Mouse (Mus musculus): ENCODE data around the gene Tmem262. TPM values are rescaled to one million over a fixed set of nuclear protein-coding genes. Genes with fewer than 3 reads are reported as not detected.

Tmem262 gene
- total RNA-seq (2015): not detected in 2 replicates
- not detected in 2 replicates for total RNA-seq (2017)

DNA sequence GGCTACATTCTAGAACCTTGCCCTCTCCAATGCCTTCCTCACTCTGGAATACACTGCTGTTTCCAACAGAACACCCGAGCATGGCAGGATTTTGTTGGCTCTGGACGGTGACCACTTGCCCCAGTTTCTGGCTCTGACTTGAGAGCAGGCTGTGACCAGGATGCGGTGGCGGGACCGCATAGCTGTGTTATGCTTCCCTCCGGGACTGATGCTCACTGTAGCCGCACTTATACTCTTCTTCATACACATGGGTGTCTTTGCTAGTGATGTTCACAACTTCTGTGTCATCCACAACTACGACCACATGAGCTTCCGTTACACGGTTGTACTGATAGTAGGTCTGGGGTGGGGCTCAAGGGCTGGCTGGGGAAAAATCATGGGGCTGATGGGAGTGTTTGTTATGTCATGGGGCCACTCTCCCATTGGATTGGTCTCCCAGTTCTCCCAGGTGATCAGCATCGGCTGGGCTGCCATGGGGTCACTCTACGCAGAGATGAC, at the start of gene Tmem262:
Tmem262 (plus strand) TSS at position 51 of the 498 bp plus-strand sequence.
- ATAC-seq (replicated peaks; ENCODE audit: poor library complexity): no peak

DNA sequence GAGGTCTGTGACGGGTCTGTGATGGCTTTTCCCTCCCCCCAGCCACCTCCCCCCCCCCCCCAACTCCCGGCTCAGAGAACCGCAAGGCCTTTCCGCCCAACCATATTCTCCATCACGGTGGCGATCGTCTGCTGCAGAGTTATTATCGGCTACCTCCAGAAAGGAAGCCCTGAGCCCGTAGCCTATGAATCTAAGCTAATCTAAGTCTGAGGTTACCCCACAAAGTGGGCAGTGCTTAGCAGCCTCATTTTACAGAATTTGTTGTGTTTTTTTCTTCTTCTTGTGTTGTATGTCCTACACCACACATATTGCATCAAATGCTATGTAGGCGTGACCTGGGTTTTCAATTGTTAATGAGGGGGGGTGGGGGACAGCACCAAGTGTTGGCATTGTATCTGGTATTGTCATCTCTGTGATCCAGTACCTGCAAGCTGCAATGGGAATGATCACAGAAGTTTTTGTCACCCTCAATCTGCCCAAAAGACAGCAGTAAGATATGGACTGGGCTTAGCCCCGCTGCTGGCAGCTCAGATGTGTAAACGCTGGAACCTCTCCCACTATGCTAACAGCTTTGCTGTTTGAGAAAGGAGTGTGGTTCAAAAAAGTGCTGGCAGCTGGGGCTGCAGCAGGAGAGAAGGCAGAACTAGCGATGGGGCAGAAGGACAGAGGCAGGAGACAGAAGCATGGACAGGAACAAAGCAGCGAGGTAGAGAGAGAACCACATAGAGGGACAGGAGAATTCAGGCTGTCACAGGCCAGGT, 49.1 kb upstream of the Tmem262 start:
- peak; percentile 44; the same call in 1 of the 2 replicates for ATAC-seq (replicated peaks; ENCODE audit: poor library complexity)

DNA sequence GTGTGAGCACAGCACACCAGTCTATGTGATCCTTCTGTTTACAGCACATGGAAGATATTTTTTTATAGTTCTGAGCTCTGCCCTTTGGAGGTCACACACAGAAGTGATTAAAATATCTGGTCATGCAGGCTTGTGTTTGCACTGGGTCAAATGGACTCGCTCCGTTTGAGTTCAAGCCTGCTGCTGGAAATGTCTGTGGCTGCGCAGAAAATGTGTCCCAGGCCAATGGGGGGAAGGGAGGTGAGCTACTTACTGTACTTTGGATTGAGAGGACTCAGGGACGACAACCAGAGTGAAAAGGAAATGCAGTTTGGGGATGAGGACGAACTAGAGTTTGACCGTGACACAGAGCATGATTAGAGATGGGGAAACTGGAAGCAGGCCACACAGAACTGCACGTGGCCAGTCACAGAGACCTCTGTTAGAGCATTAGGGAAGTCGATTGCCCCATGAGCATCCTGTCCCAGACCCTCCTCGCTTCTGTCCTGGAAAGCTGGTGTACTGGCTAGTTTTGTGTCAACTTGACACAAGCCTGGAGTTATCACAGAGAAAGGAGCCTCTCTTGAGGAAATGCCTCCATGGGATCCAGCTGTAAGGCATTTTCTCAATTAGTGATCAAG, 43.8 kb upstream of the Tmem262 start:
- peak; percentile 52; the same call in 1 of the 2 replicates for ATAC-seq (replicated peaks; ENCODE audit: poor library complexity)

DNA sequence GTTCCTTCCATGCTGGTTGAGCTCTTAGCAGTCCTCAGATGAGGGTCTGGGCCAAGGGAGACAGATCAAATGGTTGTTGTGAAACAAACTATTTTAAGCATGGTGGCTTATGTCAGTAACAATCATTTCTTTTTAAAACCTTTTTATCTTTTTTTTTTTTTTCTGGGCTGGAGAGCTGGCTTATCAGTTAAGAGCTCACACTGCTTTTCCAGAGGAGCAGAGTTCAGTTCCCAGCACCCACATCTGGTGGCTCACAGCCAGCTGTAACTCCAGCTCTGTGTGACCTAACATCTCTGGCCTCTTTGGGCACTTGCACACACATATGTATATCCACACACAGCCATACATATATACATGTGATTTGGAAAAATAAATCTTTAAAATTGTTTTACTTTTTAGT, 42.1 kb upstream of the Tmem262 start:
- no peak for ATAC-seq (replicated peaks; ENCODE audit: poor library complexity)

DNA sequence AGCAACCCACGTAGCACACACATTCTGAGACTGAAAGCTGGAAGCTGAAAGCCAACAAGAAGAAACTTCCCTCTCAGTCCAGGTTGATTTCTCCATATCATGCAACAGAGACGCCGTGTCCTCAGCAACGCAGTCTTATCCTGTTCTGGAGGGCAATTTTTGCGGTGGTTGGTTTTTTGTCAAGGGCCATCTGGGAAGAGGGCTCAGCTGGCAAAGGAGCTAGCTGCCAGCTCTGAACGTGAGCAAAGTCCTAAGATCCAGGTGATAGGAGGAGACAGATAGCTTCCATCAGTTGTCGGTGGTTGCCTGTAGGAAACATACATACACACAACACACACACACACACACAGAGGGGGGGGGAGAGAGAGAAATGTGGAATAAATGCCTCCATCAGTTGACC, 41.5 kb upstream of the Tmem262 start:
- ATAC-seq (replicated peaks; ENCODE audit: poor library complexity): no peak

DNA sequence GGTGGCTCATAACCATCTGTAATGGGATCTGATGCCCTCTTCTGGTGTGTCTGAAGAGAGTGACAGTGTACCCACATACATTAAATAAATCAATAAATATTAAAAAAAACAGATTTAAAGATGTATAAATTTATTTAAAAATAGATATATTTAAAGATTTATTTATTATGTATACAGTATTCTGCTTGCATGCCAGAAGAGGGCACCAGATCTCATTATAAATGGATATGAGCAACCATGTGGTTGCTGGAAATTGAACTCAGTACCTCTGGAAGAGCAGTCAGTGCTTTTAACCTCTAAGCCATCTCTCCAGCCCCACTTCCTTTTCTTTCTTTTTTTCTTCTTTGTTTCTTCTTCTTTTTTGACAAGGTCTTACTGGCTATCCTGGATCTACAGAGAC, 39.8 kb upstream of the Tmem262 start:
- no peak for ATAC-seq (replicated peaks; ENCODE audit: poor library complexity)

DNA sequence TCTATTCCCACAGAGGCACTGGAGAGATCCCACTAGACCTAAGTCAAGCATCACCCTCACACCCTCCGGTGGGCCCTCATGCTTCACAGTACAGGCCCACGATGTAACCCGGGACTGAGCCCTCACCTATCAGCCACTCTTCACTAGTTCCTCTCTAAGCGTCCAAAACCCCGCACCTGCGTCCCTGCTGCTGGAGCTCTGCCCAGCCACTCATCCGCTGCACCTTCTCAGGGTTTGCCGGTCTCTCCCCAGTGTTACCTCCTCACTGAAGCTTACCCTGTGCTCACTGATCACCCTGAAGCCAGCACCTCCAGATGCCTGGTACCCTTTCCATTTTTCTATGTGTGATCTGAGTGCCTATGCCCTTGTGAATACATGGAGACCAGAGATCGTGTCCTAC, 37.5 kb upstream of the Tmem262 start:
- ATAC-seq (replicated peaks; ENCODE audit: poor library complexity): no peak

DNA sequence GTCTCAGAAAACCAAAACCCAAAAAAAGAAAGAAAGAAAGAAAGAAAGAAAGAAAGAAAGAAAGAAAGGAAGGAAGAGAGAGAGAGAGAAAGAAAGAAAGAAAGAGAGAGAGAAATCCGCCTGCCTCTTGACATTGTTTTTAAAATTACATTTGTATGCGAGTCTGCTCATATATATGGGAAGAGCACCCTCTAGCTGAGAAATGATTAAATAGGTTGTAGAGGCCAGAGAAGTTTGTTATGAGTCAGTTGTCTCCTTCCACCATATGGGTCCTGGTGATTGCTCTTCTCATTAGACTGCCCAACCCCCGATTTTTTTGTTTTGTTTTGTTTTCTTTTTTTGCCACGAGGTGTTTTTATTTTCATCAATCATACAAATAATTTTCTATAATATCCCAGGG, 35.7 kb upstream of the Tmem262 start:
- peak; percentile 32; the same call in 1 of the 2 replicates for ATAC-seq (replicated peaks; ENCODE audit: poor library complexity)

DNA sequence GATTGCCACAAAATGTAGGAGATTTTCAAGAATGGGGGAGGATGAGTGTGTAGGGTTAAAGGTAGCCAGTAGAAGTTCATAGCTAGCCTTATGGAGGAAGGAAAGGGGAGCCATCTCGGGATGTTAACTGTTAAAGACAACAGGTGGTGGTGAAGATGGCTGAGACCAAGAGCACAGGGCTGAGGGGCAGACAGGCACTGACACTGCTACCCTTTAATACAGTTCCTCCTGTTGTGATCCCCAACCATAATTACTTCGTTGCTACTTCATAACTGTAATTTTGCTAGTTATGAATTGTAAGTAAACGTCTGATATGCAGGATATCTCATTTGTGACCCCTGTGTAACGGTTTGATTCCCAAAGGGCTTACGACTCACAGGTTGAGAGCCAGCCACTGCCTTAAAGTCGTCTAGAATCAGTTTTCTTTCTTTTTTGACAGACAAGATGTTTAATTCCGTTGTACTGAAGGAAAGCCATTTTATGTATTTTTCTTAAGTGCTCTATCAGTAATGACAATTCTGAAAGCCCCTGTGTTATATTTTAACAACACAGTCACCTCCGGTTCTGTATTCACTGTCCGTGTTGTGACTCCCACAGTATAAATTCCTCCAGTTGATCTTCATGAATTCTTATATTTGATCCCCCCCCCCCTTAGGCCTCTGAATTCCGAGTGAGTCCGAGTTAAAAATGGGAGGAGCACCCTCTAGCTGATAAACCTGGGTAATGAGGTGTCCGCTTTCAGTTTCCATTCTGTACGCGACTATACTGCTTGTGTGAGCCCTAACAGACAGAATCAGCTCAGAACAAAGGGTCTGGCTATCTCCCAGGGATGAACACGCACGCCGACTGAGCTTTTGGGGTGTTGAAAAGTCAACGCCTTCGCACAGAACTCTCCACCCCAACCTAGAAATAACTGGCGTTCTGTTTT, 34.2 kb upstream of the Tmem262 start:
- peak; percentile 32 for ATAC-seq (replicated peaks; ENCODE audit: poor library complexity)

DNA sequence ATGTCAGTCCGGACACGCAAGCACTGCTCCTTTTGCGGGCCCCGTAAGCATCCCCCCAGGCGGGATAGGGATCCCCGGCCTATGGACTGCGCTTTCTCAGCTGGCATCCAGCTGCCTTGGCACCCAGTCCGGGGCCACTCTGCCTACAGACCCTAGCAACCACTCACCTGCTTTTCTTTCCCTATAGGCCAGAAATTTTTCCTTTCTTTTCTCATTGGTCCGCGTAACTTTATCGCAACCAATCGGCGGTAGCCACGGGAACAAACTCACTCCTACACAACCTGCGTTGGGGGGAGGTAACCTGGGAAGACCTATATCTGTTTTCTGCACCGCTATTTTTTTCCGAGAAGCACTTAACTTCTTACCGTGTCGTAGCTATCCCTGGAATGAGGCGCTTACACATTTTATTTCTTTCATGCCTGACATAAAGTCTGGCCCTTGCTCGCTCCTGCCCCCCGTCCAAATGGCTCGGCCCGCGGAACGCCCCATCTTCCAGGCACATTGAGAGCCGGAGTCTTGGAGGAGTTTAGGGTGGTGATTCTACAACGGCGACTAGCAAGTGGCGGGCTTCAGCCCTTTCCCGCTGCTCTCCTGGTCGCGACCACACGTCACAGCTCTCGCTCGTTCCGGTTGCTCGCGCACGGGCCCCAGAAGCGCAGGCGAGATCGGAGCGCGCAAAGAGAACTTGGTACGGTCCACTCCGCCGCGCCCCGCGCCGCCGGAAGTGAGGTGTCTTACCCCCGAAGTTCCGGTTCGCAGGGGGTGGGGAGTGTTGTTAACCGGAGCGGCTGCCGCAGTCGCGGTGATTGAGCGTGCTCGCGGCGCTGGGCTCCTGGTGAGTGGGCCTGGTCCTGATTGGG, 33.3 kb upstream of the Tmem262 start, which contains the start of gene Syvn1:
Syvn1 (plus strand) TSS at position 283 of the 860 bp plus-strand sequence.
- peak; percentile 82 for ATAC-seq (replicated peaks; ENCODE audit: poor library complexity)

DNA sequence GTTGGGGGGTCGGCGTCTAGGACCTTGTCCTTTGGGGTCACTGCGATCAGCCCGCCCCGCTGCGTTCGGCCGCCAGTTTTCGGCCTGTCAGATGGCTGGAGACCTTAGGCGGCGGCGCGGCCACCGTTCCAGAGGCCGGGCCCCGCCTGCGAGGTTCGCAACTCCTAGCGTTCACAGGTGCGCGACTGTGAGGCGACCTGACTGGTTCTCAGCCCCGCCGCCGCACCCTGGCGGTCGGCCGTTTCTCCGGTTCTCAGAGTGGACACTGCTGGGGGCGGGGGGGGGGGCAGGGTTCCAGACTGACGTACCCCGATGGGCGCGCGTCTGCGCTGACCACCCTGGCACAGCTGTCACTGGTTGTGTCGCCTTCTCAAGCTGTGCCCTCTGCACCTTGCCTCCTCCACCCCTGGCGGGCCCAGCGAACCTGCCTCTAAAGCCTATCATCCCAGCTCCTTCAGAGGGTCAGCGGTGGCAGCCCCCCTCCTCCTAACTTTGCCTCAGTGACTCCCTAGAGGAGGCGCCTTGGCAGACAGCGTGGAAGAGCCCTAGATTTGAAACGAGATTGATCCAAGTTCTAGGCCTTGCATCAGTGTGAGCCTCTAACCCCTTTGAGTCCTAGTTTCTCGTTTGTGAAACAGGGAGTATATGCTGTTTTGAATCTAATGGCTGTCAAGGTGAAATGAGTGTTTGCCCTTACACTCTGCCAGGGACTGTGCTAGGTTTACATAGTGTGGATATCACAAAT, 32.5 kb upstream of the Tmem262 start:
- no peak for ATAC-seq (replicated peaks; ENCODE audit: poor library complexity)

DNA sequence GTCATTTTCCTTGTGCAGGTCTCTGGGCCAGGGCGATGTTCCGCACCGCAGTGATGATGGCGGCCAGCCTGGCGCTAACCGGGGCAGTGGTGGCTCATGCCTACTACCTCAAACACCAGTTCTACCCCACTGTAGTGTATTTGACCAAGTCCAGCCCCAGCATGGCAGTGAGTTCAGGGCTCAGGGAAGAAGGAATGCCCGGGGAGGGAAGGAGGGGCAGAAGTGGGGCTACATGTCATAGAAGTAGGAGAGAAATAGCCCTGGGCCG, 32.0 kb upstream of the Tmem262 start:
- no peak for ATAC-seq (replicated peaks; ENCODE audit: poor library complexity)

DNA sequence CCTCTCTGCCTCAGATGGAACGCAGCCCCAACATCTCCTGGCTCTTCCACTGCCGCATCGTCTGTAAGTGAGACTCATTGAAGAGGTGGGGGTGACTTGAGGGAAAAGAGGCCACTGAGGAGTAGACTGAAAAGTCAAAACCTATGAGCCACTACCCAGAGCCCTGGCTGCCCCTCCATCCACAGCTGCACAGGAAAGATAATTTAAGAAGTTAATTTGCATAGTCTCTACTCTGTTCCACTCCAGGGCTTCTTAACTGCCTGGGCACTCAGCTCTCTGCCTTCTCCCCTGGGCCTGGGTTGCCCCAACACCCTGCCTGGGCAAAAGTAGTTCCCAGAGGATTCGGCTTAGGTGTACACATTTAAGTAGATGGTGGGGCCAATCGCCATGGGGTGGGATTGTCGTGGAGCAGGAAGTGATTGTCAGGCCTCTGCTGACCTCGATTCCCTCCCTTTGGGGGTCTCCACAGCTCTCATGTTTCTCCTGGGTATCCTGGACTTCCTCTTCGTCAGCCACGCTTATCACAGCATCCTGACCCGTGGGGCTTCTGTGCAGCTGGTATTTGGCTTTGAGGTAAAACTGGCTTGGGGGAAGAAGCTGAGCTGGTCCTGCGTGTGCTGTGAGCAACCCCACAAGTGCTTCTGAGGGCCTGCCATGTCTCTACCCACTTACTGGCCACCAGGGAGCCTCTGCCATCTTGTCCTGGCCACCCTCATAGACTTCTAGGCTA, 31.0 kb upstream of the Tmem262 start:
- no peak for ATAC-seq (replicated peaks; ENCODE audit: poor library complexity)

DNA sequence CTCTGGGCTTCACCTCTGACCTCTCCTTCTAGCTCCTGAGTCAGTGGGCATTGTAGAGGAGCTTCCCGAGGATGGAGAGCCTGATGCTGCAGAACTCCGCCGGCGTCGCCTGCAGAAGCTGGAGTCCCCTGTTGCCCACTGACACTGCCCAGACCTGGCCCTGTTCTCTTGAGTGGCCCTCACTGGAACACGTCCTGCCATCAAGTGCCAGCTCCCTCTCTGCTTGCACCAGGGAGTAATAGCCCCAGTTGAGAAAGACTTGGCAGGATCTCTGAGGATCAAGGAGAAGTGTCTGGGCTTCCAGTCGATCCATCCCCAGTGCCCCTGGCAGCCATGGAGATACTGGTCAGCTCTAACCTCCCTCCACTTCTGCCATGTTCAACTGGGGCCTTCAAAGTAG, 27.3 kb upstream of the Tmem262 start:
- ATAC-seq (replicated peaks; ENCODE audit: poor library complexity): no peak

DNA sequence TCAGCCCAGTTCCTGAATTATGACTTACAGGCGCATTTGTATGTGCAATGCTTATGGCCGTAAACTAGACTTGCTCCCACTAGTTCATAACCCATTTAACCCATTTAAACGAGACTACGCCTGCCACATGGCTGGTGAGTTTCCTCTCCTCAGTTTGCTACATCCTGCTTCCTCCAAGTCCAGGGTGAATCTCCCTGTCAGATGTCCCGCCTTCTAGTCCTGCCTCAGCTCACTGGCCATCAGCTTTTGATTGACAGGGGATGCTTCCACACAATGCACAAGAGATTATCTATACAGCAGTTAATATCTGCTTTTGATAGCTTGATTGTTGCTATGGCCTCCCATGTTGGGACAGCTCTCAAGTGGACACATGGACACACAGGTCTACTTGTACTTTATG, 25.5 kb upstream of the Tmem262 start:
- ATAC-seq (replicated peaks; ENCODE audit: poor library complexity): no peak

DNA sequence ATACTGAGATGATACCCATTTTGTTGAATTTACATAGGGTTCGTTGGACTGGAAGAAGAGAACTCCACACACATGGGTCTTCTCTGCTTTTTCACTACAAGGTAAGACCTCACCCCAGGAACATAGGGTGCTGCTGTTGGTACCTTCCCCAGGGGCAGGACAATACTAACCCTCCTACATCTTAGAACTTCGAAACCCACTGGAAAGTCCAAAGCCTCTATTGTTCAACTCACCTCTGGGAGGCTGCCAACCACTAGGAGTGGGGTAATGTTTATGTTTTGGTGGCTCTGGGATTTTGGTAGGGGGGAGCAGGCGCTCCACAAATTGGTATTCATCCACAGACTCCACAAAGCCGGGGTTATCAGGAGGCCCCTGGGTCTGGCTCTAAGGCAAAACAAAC, 23.1 kb upstream of the Tmem262 start:
- no peak for ATAC-seq (replicated peaks; ENCODE audit: poor library complexity)

DNA sequence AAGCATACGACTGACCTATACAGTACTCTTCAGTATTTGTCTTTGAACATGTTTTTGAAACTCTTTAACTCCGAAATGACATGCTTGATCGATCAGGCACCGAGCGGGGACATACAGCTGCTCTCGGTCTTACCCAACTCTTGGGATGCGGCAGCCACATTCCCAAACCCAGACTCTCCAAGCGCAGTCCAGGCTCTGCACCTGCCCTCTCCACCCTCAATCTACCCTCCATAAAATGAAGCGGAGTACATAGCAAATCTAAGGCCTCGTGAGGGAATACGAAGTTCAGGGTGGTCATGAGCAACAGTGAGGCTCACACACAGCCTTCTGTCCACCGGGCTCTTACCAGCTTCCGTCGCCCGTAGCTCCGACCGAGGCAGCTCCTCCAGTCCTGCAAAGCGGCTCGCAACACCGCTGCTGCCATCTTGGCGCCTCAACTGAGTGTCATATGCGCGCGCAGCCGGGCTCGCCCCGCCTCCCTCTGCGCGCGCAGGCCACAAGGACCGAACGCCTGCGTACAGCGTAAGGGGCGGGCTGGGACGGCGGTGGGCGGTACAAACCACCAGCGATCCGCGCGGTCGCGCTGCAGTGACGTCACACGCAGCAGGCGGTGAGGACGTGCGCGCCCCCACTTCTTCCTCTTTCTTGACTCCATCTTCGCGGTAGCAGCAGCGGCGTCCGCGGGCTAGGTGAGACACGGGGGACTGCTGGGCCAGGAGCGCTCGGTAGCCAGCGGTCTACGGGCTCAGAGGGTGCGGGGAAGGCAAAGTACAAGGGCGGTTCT, 22.3 kb upstream of the Tmem262 start, which contains the start of the genes Mrpl49 and Fau:
Mrpl49 (minus strand) TSS at position 473 of the 784 bp plus-strand sequence.
Fau (plus strand) TSS at position 532 of the 784 bp plus-strand sequence.
- peak; percentile 78 for ATAC-seq (replicated peaks; ENCODE audit: poor library complexity)

DNA sequence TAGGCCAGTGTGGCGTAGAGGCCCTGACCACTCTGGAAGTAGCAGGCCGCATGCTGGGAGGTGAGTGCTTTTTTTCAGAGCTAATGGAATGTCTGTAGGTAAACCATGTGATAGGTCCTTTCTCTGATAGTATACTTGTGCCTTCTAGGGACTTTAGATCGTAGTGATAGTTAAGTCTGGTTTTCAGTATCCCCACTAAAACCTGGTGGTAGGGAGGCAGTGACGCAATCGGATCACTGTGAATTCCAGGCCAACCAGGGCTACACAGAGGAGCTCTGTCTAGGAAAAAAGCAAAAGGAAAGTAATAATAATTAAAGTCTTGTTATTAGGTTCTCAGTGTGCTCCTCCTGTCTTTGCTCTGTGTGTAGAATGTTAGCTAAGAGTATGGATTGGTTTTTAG, 21.3 kb upstream of the Tmem262 start:
- no peak for ATAC-seq (replicated peaks; ENCODE audit: poor library complexity)

Measured in megakaryocyte progenitor cell, adult 5-6 weeks (primary cell).